Mouse (Mus musculus) heart, embryonic 16.5 days (tissue): Measurements from ENCODE around the gene Lrp5. TPM values are rescaled to one million over a fixed set of nuclear protein-coding genes. Genes with fewer than 3 reads are reported as not detected.

ENCODE experiments used
- ATAC-seq: fragments of 200-750 bp; cut with Nextera tagmentation; replicated peaks from 2 replicates; pipeline ENCODE4 v1.8.0; 2017; ENCODE audit warnings: moderate number of reproducible peaks; ENCODE audit not compliant: insufficient read depth, low FRiP score; ENCODE audit errors: extremely low read depth
- H3K27ac ChIP-seq: fragments of 300-500 bp; sonication (generic); 2 replicates; pipeline ENCODE4 v1.5.1; 2014; ENCODE audit warnings: mild to moderate bottlenecking, low read length, control low read depth, moderate library complexity
- H3K27me3 ChIP-seq: fragments of 300-500 bp; sonication (generic); 2 replicates; pipeline ENCODE4 v1.6.1; 2014; ENCODE audit warnings: low read length, mixed read lengths; ENCODE audit not compliant: control insufficient read depth, insufficient read depth
- H3K36me3 ChIP-seq: fragments of 300-500 bp; sonication (generic); 2 replicates; pipeline ENCODE4 v1.6.1; 2014; ENCODE audit not compliant: control insufficient read depth, insufficient read depth
- H3K4me1 ChIP-seq: fragments of 300-500 bp; sonication (generic); 2 replicates; pipeline ENCODE4 v1.6.1; 2014; ENCODE audit warnings: low read length, mixed read lengths; ENCODE audit not compliant: control insufficient read depth, insufficient read depth
- H3K4me2 ChIP-seq: fragments of 300-500 bp; sonication (generic); 2 replicates; pipeline ENCODE4 v1.6.1; 2014; ENCODE audit warnings: low read depth, mild to moderate bottlenecking, control low read depth, low read length
- H3K4me3 ChIP-seq: fragments of 300-500 bp; sonication (generic); 2 replicates; pipeline ENCODE4 v1.5.1; 2014; ENCODE audit warnings: mild to moderate bottlenecking, control low read depth, low read length
- H3K9ac ChIP-seq: fragments of 300-500 bp; sonication (generic); 2 replicates; pipeline ENCODE4 v1.6.1; 2014; ENCODE audit warnings: low read length, control low read depth
- H3K9me3 ChIP-seq: fragments of 300-500 bp; sonication (generic); replicated peaks from 2 replicates; pipeline ENCODE4 v1.6.1; 2016; ENCODE audit warnings: low read length; ENCODE audit not compliant: control insufficient read depth
- WGBS: fragments of 180-500 bp; shearing (Covaris S2); extraction: QIAGEN DNeasy Blood & Tissue Kit; methylation state at CpG from one replicate; pipeline ENCODE4 v1.1.7; 2014; 5-methylcytosine and 5-hydroxymethylcytosine counted together
- polyA plus RNA-seq: library from polyadenylated mRNA; unstranded; fragments of >200 nt; fragmentation: Nextera tagmentation; extraction: Ambion mirVana; gene quantifications from 2 replicates; pipeline ENCODE4 v1.2.1, GENCODE M21; 2015

Gene Lrp5
- polyA plus RNA-seq, 1 experiment from 2014 or later, result 3.1 TPM

DNA sequence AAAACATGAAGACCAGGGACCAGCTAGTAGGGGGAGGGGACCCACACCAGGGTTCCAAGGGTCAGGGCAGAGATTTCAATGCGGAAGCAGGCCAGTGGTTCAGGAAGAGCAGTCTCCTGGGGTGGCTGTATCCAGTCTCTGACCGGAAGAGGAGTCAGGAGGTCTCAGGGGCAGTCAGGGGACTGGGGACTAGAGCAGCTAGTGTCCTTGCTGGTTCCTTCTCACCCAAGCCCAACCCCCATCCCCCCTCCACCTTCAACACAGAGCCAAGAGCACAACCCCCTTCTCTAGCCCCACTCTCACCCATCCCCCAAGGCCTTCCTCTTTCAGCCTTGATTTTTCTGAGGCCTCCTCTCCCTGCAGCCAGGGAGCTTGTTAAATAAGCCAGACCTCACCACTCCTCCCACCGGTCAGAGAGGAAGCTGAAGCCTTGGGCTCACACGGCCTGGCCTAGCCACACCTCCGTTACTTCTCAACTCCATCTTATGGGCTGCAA lies 1.4 kb upstream of the Lrp5 start:
- 34% methylated on average over 5 of the region's 5 CpGs for WGBS
- H3K9me3 ChIP-seq, result 0 out of 2 replicates have a peak, but pooled peaks cover 2% of the 10 kb centered on the region
- no peak overlapping the region for H3K4me3 ChIP-seq
- no peaks in the 10 kb centered on the region; the same call in 1 of the 2 replicates for H3K27me3 ChIP-seq
- peaks cover 14% of the 10 kb centered on the region for H3K4me1 ChIP-seq
- H3K4me2 ChIP-seq, result no peak overlapping the region
- no peaks in the 10 kb centered on the region for H3K36me3 ChIP-seq
- ATAC-seq, result peak; percentile 51; the same call in 1 of the 2 replicates
- H3K27ac ChIP-seq, result peak overlapping the region; percentile 45
- no peak overlapping the region for H3K9ac ChIP-seq

DNA sequence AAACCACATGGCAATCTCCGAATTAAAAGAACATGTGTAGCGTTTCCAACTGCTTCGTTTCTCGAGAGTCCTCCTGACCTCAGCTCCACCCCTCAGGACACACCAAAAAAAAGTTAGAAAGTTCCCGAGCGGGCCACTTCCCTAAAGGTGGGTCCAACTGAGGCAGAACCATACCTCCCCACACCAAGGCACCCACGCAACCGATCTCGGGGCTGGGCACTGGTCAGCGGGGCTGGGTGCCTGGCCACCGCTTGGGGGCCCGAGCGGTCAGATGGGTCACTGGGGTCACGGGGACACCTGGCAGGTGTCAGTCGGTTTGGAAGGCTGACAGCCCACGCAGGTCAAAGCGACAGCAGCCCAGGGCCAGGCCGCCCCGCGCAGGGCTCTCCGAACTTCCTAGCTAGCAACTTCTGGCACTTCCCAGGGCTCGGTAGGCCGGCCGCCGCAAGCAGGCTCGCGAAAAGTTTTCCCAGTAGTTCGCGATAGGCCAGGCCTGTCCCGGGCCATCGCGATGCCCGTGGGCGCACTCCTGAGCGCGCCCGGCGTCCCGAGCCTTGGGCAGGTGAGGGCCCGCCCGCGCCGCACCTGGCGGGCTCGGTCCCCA lies 651 bp downstream of the Lrp5 start:
- ATAC-seq, result peak; percentile 15; the same call in 1 of the 2 replicates
- H3K9me3 ChIP-seq, result 0 out of 2 replicates have a peak, but pooled peaks cover 2% of the 10 kb centered on the region
- peak overlapping the region; percentile 98 for H3K4me2 ChIP-seq
- no peaks in the 10 kb centered on the region for H3K36me3 ChIP-seq
- peak overlapping the region; percentile 73 for H3K4me3 ChIP-seq
- H3K27me3 ChIP-seq, result no peaks in the 10 kb centered on the region
- 2% methylated on average over 45 of the region's 45 CpGs for WGBS
- peaks cover 34% of the 10 kb centered on the region for H3K4me1 ChIP-seq
- peak overlapping the region; percentile 72 for H3K27ac ChIP-seq
- H3K9ac ChIP-seq, result peak overlapping the region; percentile 96

- Histone ChIP-seq H3K4me3 (peak overlapping the region; percentile 73), H3K4me2 (peak overlapping the region; percentile 98), H3K27me3 (no peaks in the 10 kb centered on the region), H3K36me3 (no peaks in the 10 kb centered on the region), H3K27ac (peak overlapping the region; percentile 72), H3K9ac (peak overlapping the region; percentile 96), H3K4me1 (peaks cover 40% of the 10 kb centered on the region), H3K9me3 (0 out of 2 replicates have a peak, but pooled peaks cover 2% of the 10 kb centered on the region)
- 30% methylated on average over 11 of the region's 11 CpGs for WGBS
- no peak for ATAC-seq
Measured at GRCm38 (mm10) chr19:3684957-3685580, 1.3 kb downstream of the Lrp5 start.

- no peak for ATAC-seq
- peak overlapping the region; percentile 72; the same call in 1 of the 2 replicates for H3K27ac ChIP-seq
Measured at GRCm38 (mm10) chr19:3684414-3684813, 1.9 kb downstream of the Lrp5 start.

GRCm38 (mm10) chr19:3681310-3681934 lies 4.9 kb downstream of the Lrp5 start:
- no peaks in the 10 kb centered on the region for H3K27me3 ChIP-seq
- H3K4me3 ChIP-seq, result peak overlapping the region; percentile 24; the same call in 1 of the 2 replicates
- peak overlapping the region; percentile 89 for H3K27ac ChIP-seq
- peaks cover 35% of the 10 kb centered on the region for H3K4me1 ChIP-seq
- H3K36me3 ChIP-seq, result no peaks in the 10 kb centered on the region
- peak overlapping the region; percentile 49 for H3K4me2 ChIP-seq
- peak overlapping the region; percentile 53; the same call in 1 of the 2 replicates for H3K9ac ChIP-seq
- no peaks in the 10 kb centered on the region for H3K9me3 ChIP-seq
- 14% methylated on average over 13 of the region's 13 CpGs for WGBS
- peak; percentile 76 for ATAC-seq

More at GRCm38 (mm10) chr19:3684414-3684813, 1.9 kb downstream of the Lrp5 start:
- Histone ChIP-seq H3K9ac (no peak overlapping the region; the same call in 1 of the 2 replicates), H3K36me3 (no peaks in the 10 kb centered on the region), H3K27me3 (no peaks in the 10 kb centered on the region), H3K4me3 (peak overlapping the region; percentile 73; the same call in 1 of the 2 replicates), H3K9me3 (no peaks in the 10 kb centered on the region), H3K4me1 (peaks cover 40% of the 10 kb centered on the region), H3K4me2 (peak overlapping the region; percentile 98)
- WGBS, result 35% methylated on average over 1 of the region's 1 CpGs

GRCm38 (mm10) chr19:3680732-3681131 lies 5.6 kb downstream of the Lrp5 start:
- H3K4me3 ChIP-seq, result no peak overlapping the region
- ATAC-seq, result no peak
- peak overlapping the region; percentile 89; the same call in 1 of the 2 replicates for H3K27ac ChIP-seq
- WGBS, result 77% methylated on average over 7 of the region's 7 CpGs
- H3K36me3 ChIP-seq, result no peaks in the 10 kb centered on the region
- H3K9me3 ChIP-seq, result no peaks in the 10 kb centered on the region
- H3K4me1 ChIP-seq, result peaks cover 35% of the 10 kb centered on the region
- H3K9ac ChIP-seq, result no peak overlapping the region
- no peaks in the 10 kb centered on the region for H3K27me3 ChIP-seq
- H3K4me2 ChIP-seq, result peak overlapping the region; percentile 49; the same call in 1 of the 2 replicates

DNA sequence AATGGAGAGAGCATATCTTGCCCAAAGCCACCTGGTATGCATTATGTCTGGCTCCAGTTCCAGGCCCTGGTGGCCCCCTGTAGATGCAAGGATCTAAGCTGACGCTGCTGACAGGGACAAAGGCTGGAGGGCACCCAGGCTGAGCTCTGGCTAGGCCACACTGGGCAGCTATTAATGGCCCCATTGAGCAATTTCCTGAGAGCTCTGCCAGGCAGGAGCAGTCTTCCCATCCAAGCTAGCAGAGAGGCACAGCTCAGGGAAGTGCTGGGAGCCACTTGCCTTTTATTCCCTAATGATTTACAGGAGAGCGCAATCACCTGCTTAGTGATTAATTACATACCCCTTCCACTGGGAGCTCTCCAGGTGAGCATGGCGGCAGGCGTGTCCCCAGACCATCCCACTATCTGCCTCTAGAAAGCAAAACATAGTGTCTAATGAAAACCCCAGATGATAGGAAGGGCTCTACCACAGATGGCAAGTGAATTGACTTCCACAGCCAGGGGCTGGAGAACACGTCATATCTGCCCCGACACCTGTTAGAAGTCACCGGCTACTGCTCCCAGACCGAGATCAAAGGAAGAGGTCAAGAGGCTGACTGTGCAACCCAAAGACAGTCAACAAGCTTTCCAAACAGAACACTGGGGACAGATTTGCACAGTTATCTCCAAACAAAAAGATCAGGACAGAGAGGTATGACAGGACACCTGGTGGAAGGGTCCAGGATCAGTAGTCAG lies 12.1 kb downstream of the Lrp5 start:
- no peak overlapping the region for H3K4me3 ChIP-seq
- H3K27me3 ChIP-seq, result no peaks in the 10 kb centered on the region
- ATAC-seq, result no peak
- peaks cover 7% of the 10 kb centered on the region for H3K4me1 ChIP-seq
- H3K9me3 ChIP-seq, result peaks cover 6% of the 10 kb centered on the region; the same call in 1 of the 2 replicates
- no peak overlapping the region for H3K4me2 ChIP-seq
- no peak overlapping the region for H3K9ac ChIP-seq
- H3K27ac ChIP-seq, result no peak overlapping the region
- H3K36me3 ChIP-seq, result peaks cover 8% of the 10 kb centered on the region
- WGBS, result 76% methylated on average over 8 of the region's 8 CpGs

GRCm38 (mm10) chr19:3673149-3673548 lies 13.2 kb downstream of the Lrp5 start:
- Histone ChIP-seq H3K27me3 (no peaks in the 10 kb centered on the region), H3K36me3 (peaks cover 8% of the 10 kb centered on the region), H3K4me1 (peaks cover 16% of the 10 kb centered on the region), H3K9ac (no peak overlapping the region), H3K9me3 (peaks cover 6% of the 10 kb centered on the region; the same call in 1 of the 2 replicates), H3K4me2 (no peak overlapping the region), H3K27ac (no peak overlapping the region), H3K4me3 (no peak overlapping the region)
- no peak for ATAC-seq
- 98% methylated on average over 2 of the region's 2 CpGs for WGBS
